Mouse (Mus musculus) olfactory bulb, adult 2 months (tissue): ENCODE measurements at regions not wholly inside any gene's neighbourhood (a gene's known extent, or its start where the extent isn't known, plus 50 kb on each side); places are given as distances from the start of the nearest gene placed in this dataset.

Experiments
- H3K27ac ChIP-seq: fragments of 200-500 bp; 2 replicates; pipeline ENCODE4 v1.5.1; 2012; ENCODE audit warnings: low read depth, low read length; ENCODE audit not compliant: insufficient read depth
- H3K4me1 ChIP-seq: fragments of 200-500 bp; 2 replicates; pipeline ENCODE4 v1.6.1; 2012; ENCODE audit warnings: low read length; ENCODE audit not compliant: control insufficient read depth, insufficient read depth
- H3K4me3 ChIP-seq: fragments of 200-500 bp; 2 replicates; pipeline ENCODE4 v1.5.1; 2012; ENCODE audit warnings: mild to moderate bottlenecking, low read depth, low read length, moderate library complexity; ENCODE audit not compliant: insufficient read depth
- CTCF ChIP-seq: fragments of 200-500 bp; IDR thresholded peaks from 2 replicates; pipeline ENCODE4 v1.5.1; 2012; ENCODE audit warnings: low read depth, mild to moderate bottlenecking, low read length, moderate library complexity; ENCODE audit not compliant: insufficient read depth
- POLR2A ChIP-seq: fragments of 200-500 bp; IDR thresholded peaks from 2 replicates; pipeline ENCODE4 v1.6.1; 2012; ENCODE audit warnings: mild to moderate bottlenecking, low read depth, low read length, moderate library complexity; ENCODE audit not compliant: insufficient read depth
- WGBS: fragments of 180-500 bp; shearing (Covaris S2); methylation state at CpG from one replicate; pipeline ENCODE4 v1.1.7; 2018; 5-methylcytosine and 5-hydroxymethylcytosine counted together

GRCm38 (mm10) chr16:73769729-73770128 is 641.9 kb downstream of the Robo2 start:
- 74% methylated on average over 5 of the region's 5 CpGs for WGBS
- no peaks in the 10 kb centered on the region for H3K4me1 ChIP-seq
- TF ChIP-seq POLR2A = no peak
- no peak for TF ChIP-seq CTCF
- no peak overlapping the region for H3K27ac ChIP-seq
- H3K4me3 ChIP-seq = no peak overlapping the region

DNA sequence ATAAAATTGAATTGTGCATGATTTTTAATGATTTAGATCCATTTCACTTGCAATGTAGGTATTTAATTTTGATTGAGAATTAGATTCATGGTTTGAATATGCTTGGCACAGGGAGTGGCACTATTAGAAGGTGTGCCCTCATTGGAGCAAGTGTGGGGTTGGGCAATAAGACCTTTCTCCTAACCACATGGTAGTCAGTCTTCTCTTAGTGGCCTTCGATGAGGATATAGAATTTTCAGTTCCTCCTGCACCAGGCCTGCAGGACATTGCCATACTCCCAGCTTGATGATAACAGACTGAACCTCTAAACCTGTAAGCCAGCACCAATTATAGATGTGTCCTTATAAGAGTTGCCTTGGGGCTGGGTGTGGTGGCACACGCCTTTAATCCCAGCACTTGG is 642.9 kb downstream of the Robo2 start:
- no peak overlapping the region for H3K27ac ChIP-seq
- TF ChIP-seq CTCF (no peak), POLR2A (no peak)
- H3K4me3 ChIP-seq = no peak overlapping the region
- 94% methylated on average over 2 of the region's 2 CpGs for WGBS
- H3K4me1 ChIP-seq = no peaks in the 10 kb centered on the region

GRCm38 (mm10) chr16:73765184-73765583 is 646.4 kb downstream of the Robo2 start:
- no peak overlapping the region for H3K4me3 ChIP-seq
- WGBS = 89% methylated on average over 3 of the region's 3 CpGs
- H3K4me1 ChIP-seq = no peaks in the 10 kb centered on the region
- no peak for TF ChIP-seq CTCF
- no peak for TF ChIP-seq POLR2A
- no peak overlapping the region for H3K27ac ChIP-seq

GRCm38 (mm10) chr16:73760921-73761320 is 650.7 kb downstream of the Robo2 start:
- Histone ChIP-seq H3K4me1 (no peaks in the 10 kb centered on the region), H3K27ac (no peak overlapping the region), H3K4me3 (no peak overlapping the region)
- WGBS = 51% methylated on average over 3 of the region's 3 CpGs
- TF ChIP-seq POLR2A = no peak
- TF ChIP-seq CTCF = no peak

DNA sequence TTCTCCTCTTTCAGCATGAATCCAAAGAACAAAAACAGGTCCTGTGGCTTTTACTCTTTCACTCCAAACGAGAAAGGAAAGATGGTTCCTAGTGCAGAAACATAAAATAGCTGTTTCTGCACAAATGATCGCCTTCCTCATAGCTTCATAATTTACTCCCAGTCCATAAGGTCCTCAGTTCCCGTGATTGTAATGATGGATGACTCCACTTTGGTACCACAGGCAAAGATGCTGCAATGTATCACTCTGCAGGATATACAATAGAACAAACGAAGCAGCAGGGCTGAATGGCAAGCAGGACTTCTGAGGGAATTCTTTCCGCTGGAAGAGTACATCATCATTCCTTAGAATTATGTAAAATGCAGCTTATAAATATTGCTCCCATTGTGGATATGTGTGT is 652.8 kb downstream of the Robo2 start:
- Histone ChIP-seq H3K4me3 (no peak overlapping the region), H3K4me1 (no peaks in the 10 kb centered on the region), H3K27ac (no peak overlapping the region)
- no peak for TF ChIP-seq POLR2A
- TF ChIP-seq CTCF = no peak
- WGBS = 76% methylated on average over 5 of the region's 5 CpGs

GRCm38 (mm10) chr16:73754302-73754701 is 657.3 kb downstream of the Robo2 start:
- Histone ChIP-seq H3K27ac (no peak overlapping the region), H3K4me1 (no peaks in the 10 kb centered on the region), H3K4me3 (no peak overlapping the region)
- WGBS = 81% methylated on average over 5 of the region's 5 CpGs
- TF ChIP-seq CTCF (no peak), POLR2A (no peak)

GRCm38 (mm10) chr16:73728297-73728696 is 683.3 kb downstream of the Robo2 start:
- no peak overlapping the region for H3K4me3 ChIP-seq
- H3K27ac ChIP-seq = no peak overlapping the region
- 89% methylated on average over 7 of the region's 7 CpGs for WGBS
- H3K4me1 ChIP-seq = no peaks in the 10 kb centered on the region
- no peak for TF ChIP-seq CTCF
- no peak for TF ChIP-seq POLR2A

GRCm38 (mm10) chr16:73719691-73720090 is 691.9 kb downstream of the Robo2 start:
- no peak overlapping the region for H3K4me3 ChIP-seq
- TF ChIP-seq POLR2A (no peak), CTCF (no peak)
- H3K27ac ChIP-seq = no peak overlapping the region
- 41% methylated on average over 3 of the region's 3 CpGs for WGBS
- no peaks in the 10 kb centered on the region for H3K4me1 ChIP-seq

- no peak overlapping the region for H3K4me3 ChIP-seq
- 78% methylated on average over 5 of the region's 5 CpGs for WGBS
- H3K27ac ChIP-seq = no peak overlapping the region
- H3K4me1 ChIP-seq = no peaks in the 10 kb centered on the region
- TF ChIP-seq POLR2A = no peak
- no peak for TF ChIP-seq CTCF
Measured at GRCm38 (mm10) chr16:73716301-73716700, 695.3 kb downstream of the Robo2 start.

- H3K4me1 ChIP-seq = no peaks in the 10 kb centered on the region
- no peak overlapping the region for H3K4me3 ChIP-seq
- TF ChIP-seq CTCF (no peak), POLR2A (no peak)
- WGBS = 98% methylated on average over 1 of the region's 1 CpGs
- no peak overlapping the region for H3K27ac ChIP-seq
Measured at GRCm38 (mm10) chr16:73707051-73707450, 704.6 kb downstream of the Robo2 start.
